Mouse (Mus musculus) heart, adult 2 months (tissue): ENCODE results near the gene Syn3.

ENCODE experiments used
- EP300 ChIP-seq: fragments of 200-500 bp; IDR thresholded peaks from 2 replicates; pipeline ENCODE4 v1.6.1; 2011; ENCODE audit warnings: low read depth, low read length, control low read depth; ENCODE audit not compliant: insufficient read depth
- POLR2A ChIP-seq: fragments of 200-500 bp; IDR thresholded peaks from 2 replicates; pipeline ENCODE4 v1.6.1; 2011; ENCODE audit warnings: mild to moderate bottlenecking, low read depth, low read length, control low read depth; ENCODE audit not compliant: insufficient read depth

DNA sequence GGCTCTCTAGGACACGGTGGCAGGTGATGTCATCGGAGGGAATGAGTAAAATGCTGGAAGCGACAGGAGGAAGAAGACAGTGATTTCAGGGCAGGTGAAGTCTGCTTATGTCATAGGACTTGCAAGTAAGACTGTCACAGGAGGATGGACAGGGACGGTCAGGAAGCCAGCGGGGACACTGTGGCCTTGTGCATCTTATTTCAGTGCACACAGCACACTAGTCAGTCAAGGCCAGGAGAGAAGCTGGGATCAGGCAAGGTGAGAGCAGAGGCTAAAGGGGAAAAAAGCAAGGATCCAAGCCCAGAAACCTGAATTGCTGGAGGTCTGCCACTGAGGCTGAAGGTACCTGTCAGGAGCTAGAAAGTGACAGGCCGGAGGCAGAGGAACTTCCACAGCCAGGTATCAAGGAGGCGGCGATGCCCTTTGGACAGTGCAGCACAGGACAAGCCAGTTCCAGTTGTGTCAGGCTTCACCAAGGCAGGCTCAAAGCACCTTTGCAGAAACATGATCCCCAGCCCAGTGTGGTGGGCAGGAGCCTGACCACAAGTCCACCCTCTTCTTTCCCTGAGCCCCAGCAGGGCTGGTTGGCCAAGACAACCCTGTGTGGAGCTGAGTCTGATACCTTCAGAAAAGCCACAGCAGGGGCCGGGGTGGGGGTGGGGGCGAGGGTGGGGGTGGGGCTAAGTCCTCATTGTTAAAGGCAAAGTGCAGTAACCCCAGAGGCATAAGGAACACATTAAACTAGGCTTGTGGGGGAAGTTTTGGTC is 203.9 kb downstream of the Syn3 start:
- no peak for TF ChIP-seq POLR2A
- TF ChIP-seq EP300: no peak
